Mouse (Mus musculus) kidney, embryonic 15.5 days (tissue): Measurements from ENCODE around the gene Sec14l1. TPM values are rescaled to one million over a fixed set of nuclear protein-coding genes. Genes with fewer than 3 reads are reported as not detected.
A peak's percentile ranks its signal among the peaks of the same experiment; 100 is the strongest.
"Not testable (repeated sequence)": the region's sequence is repeated elsewhere in the genome, so short reads cannot be mapped to it uniquely, and the experiment has no call there.

Experiments used
- ATAC-seq: fragments of 200-750 bp; cut with Nextera tagmentation; replicated peaks from 2 replicates; pipeline ENCODE4 v1.8.0; 2017; ENCODE audit warnings: moderate TSS enrichment; ENCODE audit not compliant: low FRiP score
- H3K27ac ChIP-seq: fragments of 300-500 bp; sonication (generic); 2 replicates; pipeline ENCODE4 v1.5.1; 2015; ENCODE audit warnings: mild to moderate bottlenecking, inconsistent platforms
- H3K27me3 ChIP-seq: fragments of 300-500 bp; sonication (generic); 2 replicates; pipeline ENCODE4 v1.6.1; 2015; ENCODE audit warnings: inconsistent platforms
- H3K36me3 ChIP-seq: fragments of 300-500 bp; sonication (generic); 2 replicates; pipeline ENCODE4 v1.6.1; 2015; ENCODE audit warnings: inconsistent platforms
- H3K4me1 ChIP-seq: fragments of 300-500 bp; sonication (generic); 2 replicates; pipeline ENCODE4 v1.6.1; 2015; ENCODE audit warnings: inconsistent platforms
- H3K4me2 ChIP-seq: fragments of 300-500 bp; sonication (generic); 2 replicates; pipeline ENCODE4 v1.6.1; 2015; ENCODE audit warnings: moderate library complexity, mild to moderate bottlenecking, inconsistent platforms
- H3K4me3 ChIP-seq: fragments of 300-500 bp; sonication (generic); replicated peaks from 2 replicates; pipeline ENCODE4 v1.5.1; 2015; ENCODE audit warnings: mild to moderate bottlenecking, inconsistent platforms
- H3K9ac ChIP-seq: fragments of 300-500 bp; sonication (generic); 2 replicates; pipeline ENCODE4 v1.6.1; 2015; ENCODE audit warnings: mild to moderate bottlenecking, inconsistent platforms
- H3K9me3 ChIP-seq: fragments of 300-500 bp; sonication (generic); replicated peaks from 2 replicates; pipeline ENCODE4 v1.6.1; 2016; ENCODE audit warnings: inconsistent platforms
- WGBS: fragments of 180-500 bp; shearing (Covaris S2); methylation state at CpG from one replicate; pipeline ENCODE4 v1.1.7; 2015; ENCODE audit warnings: mixed read lengths; 5-methylcytosine and 5-hydroxymethylcytosine counted together
- polyA plus RNA-seq: library from polyadenylated mRNA; unstranded; fragments of >200 nt; fragmentation: Nextera tagmentation; extraction: Ambion mirVana; gene quantifications from 2 replicates; pipeline ENCODE4 v1.2.1, GENCODE M21; 2015

Gene Sec14l1
- polyA plus RNA-seq, 1 experiment from 2014 or later = 69.0 TPM

DNA sequence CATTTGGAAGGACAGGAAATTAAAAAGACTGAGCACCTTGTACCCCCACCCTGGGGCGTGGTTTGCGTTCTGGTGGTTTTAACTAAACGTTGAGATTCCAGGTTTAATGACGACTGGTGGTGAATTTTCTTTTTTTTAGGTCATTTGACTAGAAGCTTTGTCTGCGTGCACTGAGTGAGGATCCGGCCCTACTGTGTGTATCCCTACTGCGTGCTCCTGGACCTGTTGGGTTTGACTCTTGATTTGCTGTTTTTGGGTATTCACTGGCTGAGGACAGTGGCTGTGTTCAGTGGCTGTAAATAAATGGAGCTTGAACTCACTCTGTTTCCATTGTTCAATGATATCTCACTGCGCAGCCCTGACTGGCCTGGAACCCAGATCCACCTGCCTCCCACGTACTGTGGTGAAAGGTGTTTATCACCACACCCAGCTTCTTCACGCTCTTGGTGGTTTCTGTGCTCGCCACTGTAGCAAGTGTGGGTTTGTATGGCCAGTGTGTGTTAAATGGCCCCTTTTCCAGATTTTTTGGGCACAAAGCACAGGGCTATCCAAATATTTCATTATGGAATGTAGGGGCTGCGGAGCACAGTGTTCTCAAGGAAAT lies 36.2 kb upstream of the Sec14l1 start:
- ATAC-seq = no peak
- H3K4me2 ChIP-seq = no peak overlapping the region
- no peaks in the 10 kb centered on the region for H3K27me3 ChIP-seq

DNA sequence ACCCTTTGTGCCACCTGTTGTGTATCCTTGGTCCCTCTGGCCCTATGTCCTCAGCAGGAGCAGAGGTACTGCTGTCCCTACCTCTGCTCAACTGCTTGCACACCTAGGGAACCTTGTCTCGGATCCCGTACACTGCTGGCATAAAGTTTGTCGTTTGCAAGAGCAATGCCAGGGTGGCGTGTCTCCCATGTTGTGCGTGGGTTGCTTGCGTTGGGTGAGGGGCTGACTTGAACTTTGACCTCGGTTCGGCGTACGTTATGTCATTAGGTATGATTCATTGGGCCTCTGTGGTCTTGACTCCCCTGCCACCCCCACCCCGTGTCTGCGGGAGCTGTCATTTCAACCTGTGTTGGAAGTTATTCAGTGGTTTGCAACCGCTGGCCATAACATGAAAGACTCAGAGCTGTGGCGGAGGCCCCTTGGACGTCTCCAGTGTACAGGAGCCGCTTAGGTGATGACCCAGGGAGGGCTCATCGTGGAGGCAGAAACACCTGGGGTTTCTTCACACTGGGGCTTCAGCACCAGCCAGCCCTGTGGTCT lies 35.2 kb upstream of the Sec14l1 start:
- Histone ChIP-seq H3K27ac (no peak overlapping the region), H3K4me1 (peaks cover 58% of the 10 kb centered on the region), H3K4me2 (no peak overlapping the region), H3K36me3 (peaks cover 40% of the 10 kb centered on the region), H3K4me3 (no peak overlapping the region), H3K27me3 (no peaks in the 10 kb centered on the region), H3K9ac (no peak overlapping the region; the same call in 1 of the 2 replicates), H3K9me3 (no peaks in the 10 kb centered on the region)
- ATAC-seq = no peak
- 72% methylated on average over 17 of the region's 17 CpGs for WGBS

More for the DNA sequence above, 36.2 kb upstream of the Sec14l1 start:
- peaks cover 58% of the 10 kb centered on the region for H3K4me1 ChIP-seq
- H3K27ac ChIP-seq = no peak overlapping the region
- WGBS = 91% methylated on average over 12 of the region's 12 CpGs
- H3K9me3 ChIP-seq = no peaks in the 10 kb centered on the region
- no peak overlapping the region for H3K9ac ChIP-seq
- H3K36me3 ChIP-seq = peaks cover 34% of the 10 kb centered on the region
- no peak overlapping the region for H3K4me3 ChIP-seq

DNA sequence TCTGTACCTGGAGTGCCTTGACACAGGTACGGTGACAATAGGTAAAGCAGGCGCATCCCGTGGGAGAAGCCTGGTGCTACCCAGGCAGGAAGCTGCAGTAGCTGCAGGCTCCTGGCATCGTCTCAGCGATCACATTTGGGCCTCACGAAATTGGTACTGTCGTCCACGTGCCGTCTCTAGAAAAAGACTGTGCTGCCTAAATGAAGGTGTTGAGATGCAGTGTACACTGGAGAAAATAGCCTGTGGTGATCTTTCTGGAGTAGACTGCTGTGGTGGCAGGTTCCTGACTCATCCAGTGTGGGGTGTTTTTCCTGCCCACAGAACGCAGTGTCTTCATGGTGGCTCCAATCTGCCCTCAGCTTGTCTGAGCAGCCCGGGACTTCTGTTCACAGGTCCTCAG lies 34.8 kb upstream of the Sec14l1 start:
- no peak for ATAC-seq
- Histone ChIP-seq H3K36me3 (peaks cover 40% of the 10 kb centered on the region), H3K27ac (0 out of 2 replicates have a peak overlapping the region, but pooled peaks have one; percentile 85), H3K9me3 (no peaks in the 10 kb centered on the region), H3K4me3 (no peak overlapping the region), H3K4me1 (peaks cover 58% of the 10 kb centered on the region), H3K4me2 (no peak overlapping the region), H3K9ac (no peak overlapping the region; the same call in 1 of the 2 replicates), H3K27me3 (no peaks in the 10 kb centered on the region)
- 91% methylated on average over 11 of the region's 11 CpGs for WGBS

DNA sequence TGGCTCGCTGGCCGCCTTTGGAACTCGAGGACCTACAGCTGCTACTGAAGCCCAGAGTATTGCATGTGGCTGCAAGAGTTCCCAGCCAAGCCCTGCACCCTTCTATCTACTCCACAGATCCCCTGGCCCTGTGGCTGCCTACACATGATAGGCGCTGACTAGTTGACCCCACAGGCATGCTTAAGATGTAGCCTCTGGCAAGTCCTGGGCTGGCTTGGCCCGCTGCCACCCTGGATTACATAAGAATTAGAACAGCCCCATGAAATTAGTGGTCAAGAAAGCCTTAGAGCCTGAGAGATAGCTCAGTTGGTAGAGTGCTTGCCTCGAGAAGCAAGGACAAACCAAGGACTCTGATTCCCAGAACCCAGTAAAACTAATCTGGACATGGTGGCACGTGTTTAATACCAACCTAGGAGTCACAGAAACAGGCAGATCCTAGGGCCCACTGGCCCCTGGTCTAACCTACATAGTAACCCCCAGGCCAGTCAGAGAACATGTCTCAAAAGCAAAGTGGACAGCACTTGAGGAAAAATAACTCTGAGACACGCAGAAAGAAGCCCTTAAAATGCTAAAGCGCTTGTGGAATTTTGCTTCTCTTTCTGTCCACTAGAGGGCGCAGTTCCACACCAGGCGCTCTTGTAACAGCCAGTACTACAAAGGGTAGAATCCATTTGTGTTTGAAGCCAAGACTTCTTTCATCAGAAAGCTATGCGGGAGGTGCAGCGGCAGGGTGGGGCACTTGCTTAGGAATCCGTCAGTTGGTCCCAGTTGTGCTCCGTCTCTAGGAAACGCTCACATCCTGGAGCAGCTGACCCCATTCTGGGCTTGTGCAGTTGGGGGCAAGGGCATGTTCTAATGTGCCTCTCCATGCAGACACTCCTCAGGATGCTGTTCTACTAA lies 33.6 kb upstream of the Sec14l1 start:
- Histone ChIP-seq H3K9ac (no peak overlapping the region), H3K27ac (peak overlapping the region; percentile 85), H3K4me2 (peak overlapping the region; percentile 31; the same call in 1 of the 2 replicates), H3K4me3 (no peak overlapping the region), H3K36me3 (peaks cover 40% of the 10 kb centered on the region), H3K27me3 (no peaks in the 10 kb centered on the region), H3K4me1 (peaks cover 52% of the 10 kb centered on the region), H3K9me3 (no peaks in the 10 kb centered on the region)
- peak; percentile 57 for ATAC-seq
- 29% methylated on average over 16 of the region's 16 CpGs for WGBS

DNA sequence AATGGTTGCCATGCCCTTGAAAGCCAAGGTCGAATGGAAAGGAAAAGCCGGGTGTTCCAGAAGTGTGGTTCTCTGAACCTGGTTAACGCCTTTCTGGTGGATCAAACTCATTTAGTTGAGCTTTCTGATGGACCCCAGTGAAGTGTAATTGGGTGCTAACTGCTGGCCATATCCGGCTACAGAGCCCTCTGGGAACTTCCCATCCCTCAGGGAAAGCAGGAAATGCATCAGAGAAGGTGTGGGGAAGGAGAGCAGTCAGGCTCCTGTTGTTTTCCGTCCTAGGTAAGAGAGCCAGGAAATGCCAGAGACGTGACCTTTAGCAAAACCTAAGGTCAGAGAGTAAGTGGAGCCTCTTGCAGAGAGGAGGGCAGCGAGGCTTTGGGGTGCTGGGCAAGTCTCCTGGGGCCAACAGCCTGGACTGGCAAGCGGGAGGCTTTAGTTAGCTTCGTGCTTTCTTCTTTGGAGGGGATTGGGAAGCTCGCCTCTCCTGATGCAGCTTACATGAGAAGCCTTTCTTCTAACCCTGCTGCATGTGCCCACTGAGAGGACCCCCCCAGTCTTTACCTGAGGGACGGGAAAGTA lies 32.5 kb upstream of the Sec14l1 start:
- ATAC-seq = no peak
- Histone ChIP-seq H3K27me3 (no peaks in the 10 kb centered on the region), H3K4me3 (no peak overlapping the region), H3K9me3 (no peaks in the 10 kb centered on the region), H3K9ac (no peak overlapping the region), H3K4me1 (peaks cover 47% of the 10 kb centered on the region), H3K36me3 (peaks cover 40% of the 10 kb centered on the region), H3K4me2 (no peak overlapping the region), H3K27ac (peak overlapping the region; percentile 85)
- 63% methylated on average over 11 of the region's 11 CpGs for WGBS

DNA sequence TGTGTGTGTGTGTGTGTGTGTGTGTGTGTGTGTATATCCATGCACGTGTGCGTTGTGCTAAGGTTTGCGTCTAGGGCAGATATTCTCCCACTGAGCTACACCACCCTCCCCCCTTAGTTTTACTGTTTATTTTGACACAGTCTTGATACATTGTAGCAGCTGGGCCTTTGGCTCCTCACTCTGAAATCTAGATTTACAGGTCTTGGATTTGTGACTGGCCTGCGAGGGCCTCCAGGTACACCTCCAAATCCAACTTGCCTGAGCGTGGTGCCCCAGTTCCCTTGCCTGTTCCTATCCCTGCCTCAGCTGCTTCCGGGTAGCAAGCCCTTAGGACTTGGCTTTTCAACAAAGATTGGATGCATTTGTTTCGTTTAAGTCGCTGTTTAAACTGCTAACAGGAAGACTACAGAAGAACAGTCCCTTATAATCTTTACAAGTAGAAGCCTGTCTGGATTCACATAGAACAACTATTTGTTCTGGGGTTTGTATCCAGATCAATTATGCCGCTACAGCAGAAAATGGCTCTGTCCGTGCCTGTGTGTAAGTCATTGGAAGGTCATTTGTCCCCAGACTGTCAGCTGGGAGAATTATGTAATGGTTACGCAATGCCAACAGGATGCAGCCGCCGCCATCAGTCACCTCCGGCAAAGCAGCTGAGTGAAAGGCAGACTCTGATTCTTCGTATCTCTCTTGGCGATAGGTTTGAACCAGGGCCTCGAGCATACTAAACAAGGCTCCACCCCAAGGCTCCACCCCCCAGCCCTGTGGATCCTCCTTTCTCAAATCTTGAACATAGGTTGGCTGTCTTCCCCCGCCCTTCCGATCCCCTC lies 31.7 kb upstream of the Sec14l1 start:
- ATAC-seq = no peak
- Histone ChIP-seq H3K27me3 (no peaks in the 10 kb centered on the region), H3K4me1 (peaks cover 39% of the 10 kb centered on the region), H3K9ac (no peak overlapping the region), H3K9me3 (no peaks in the 10 kb centered on the region), H3K4me2 (no peak overlapping the region), H3K36me3 (peaks cover 34% of the 10 kb centered on the region), H3K27ac (peak overlapping the region; percentile 85), H3K4me3 (no peak overlapping the region)
- 73% methylated on average over 19 of the region's 19 CpGs for WGBS

DNA sequence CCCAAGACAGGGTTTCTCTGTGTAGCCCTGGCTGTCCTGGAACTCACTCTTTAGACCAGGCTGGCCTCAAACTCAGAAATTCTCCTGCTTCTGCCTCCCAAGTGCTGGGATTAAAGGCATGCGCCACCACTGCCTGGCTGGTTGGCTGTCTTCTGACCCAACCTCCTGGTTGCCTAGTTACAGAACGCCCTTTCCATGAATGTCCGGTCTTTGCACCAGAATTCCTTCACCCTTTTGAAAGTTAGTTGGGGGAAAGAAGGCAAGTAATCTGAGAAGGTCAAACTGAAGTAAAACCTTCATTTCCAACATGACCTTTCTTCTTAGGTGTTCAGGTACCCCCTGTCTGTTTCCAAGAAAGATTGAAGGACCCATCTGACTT lies 31.1 kb upstream of the Sec14l1 start:
- H3K9me3 ChIP-seq, H3K4me3 ChIP-seq, ATAC-seq, H3K4me2 ChIP-seq, H3K9ac ChIP-seq, H3K27me3 ChIP-seq: not testable (repeated sequence)
- 90% methylated on average over 3 of the region's 3 CpGs for WGBS
- H3K4me1 ChIP-seq = peaks cover 34% of the 10 kb centered on the region
- H3K27ac ChIP-seq = peak overlapping the region; percentile 85; the same call in 1 of the 2 replicates
- H3K36me3 ChIP-seq = peaks cover 28% of the 10 kb centered on the region

DNA sequence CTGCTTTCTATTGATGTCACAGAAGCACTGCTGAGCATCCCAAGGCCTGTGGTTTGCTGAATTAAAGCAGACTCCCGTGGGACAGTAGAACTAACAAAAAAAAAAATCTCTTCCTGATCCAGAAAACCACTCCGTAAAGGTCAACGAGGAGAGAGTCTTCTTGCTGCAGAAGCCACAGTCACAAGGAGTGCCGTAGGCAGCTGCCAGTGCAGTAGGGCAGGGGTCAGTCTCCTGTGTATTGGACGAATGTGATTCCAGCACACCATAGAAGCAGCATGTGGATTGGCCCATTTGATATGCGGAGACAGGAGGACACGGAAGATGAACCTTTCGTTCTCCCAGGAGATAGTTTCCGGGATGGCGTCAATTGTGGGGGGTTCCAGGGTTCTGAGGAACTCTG lies 28.8 kb upstream of the Sec14l1 start:
- 85% methylated on average over 10 of the region's 10 CpGs for WGBS
- Histone ChIP-seq H3K9ac (no peak overlapping the region), H3K27me3 (no peaks in the 10 kb centered on the region)

DNA sequence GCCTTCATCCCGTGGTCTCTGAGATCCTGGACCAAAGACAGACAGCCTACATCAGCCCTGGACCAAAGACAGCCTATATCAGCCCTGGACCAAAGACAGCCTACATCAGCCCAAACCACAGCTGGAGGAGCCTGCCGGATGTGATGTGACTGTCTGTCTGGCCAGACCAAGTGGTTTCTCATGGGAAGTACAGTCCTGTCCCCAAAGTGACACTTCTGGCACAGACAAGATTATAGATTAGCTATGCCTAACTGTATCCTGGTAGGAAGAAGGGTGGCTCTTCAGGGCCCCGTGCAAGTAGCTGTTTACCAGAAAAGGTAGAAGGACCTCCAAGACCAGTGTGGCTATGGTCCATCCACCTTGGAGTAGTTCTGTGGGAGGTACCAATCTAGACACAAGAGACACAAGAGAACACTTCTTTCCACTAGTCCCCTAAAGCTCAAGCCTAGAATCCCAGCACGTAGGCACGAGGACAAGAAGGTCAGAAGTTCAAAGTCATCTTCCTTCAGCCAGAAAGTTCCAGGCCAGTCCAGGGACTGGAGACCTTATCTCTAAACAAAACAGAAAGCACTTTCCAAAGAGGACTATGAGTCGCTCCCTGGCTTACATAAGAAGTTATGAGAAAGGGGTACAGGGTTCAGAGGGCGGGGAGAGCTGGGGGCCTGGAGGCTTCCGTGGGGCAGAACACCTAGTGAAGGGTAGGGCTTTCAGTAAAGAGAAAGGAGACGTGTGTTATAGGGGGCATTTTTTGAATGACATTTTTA lies 27.8 kb upstream of the Sec14l1 start:
- peaks cover 6% of the 10 kb centered on the region; the same call in 1 of the 2 replicates for H3K36me3 ChIP-seq
- peaks cover 30% of the 10 kb centered on the region for H3K4me1 ChIP-seq
- H3K9me3 ChIP-seq = no peaks in the 10 kb centered on the region
- H3K27ac ChIP-seq = no peak overlapping the region
- no peak overlapping the region for H3K9ac ChIP-seq
- H3K27me3 ChIP-seq = no peaks in the 10 kb centered on the region
- no peak overlapping the region for H3K4me2 ChIP-seq
- WGBS = 75% methylated on average over 9 of the region's 9 CpGs
- ATAC-seq = no peak
- no peak overlapping the region for H3K4me3 ChIP-seq

More for the DNA sequence above, 28.8 kb upstream of the Sec14l1 start:
- Histone ChIP-seq H3K27ac (no peak overlapping the region), H3K4me1 (peaks cover 30% of the 10 kb centered on the region), H3K36me3 (peaks cover 6% of the 10 kb centered on the region; the same call in 1 of the 2 replicates), H3K4me3 (no peak overlapping the region), H3K9me3 (no peaks in the 10 kb centered on the region), H3K4me2 (no peak overlapping the region)
- no peak for ATAC-seq

DNA sequence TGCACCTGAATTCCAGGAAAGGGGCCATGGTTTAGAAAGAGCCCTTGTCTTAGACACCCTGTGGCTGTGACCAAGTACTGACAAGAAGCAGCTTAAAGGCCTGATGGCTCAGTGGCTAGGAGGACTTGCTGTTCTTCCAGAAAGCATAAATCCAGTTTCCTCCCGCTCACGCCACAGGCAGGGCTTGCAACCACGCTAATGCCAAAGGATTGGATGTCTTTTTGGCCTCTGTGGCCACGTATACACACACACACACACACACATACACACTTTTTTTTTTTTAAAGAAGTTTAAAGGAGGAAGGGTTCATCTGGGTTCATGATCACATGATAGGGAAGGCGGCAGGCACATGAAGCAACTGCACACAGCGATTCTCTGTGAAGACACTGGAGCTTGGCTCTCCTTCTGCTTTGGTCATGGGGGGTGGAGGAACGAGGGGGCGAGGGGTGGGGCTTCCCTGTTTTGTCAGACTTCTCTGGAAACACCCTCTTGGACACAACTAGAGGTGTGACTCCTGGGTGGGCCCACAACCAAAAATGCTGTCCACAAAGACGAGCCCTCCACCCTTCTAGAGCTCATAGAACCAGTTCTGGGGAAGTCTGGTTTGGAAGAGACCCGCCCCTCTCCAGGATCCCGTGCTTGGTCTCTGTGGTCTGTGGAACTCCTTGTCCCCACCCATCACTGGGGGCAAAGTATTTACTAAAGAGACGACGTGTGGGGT lies 26.5 kb upstream of the Sec14l1 start:
- no peak overlapping the region for H3K9ac ChIP-seq
- H3K36me3 ChIP-seq = 0 out of 2 replicates have a peak, but pooled peaks cover 6% of the 10 kb centered on the region
- no peak overlapping the region for H3K4me2 ChIP-seq
- 64% methylated on average over 13 of the region's 13 CpGs for WGBS
- no peak for ATAC-seq
- no peaks in the 10 kb centered on the region for H3K9me3 ChIP-seq
- no peak overlapping the region for H3K27ac ChIP-seq
- no peaks in the 10 kb centered on the region for H3K27me3 ChIP-seq
- no peak overlapping the region for H3K4me3 ChIP-seq
- H3K4me1 ChIP-seq = peaks cover 33% of the 10 kb centered on the region
